Mouse (Mus musculus): Measurements from ENCODE around the gene C2cd4c.

GRCm38 (mm10) chr10:79575754-79576153, 38.1 kb downstream of the C2cd4c start:
- TF ChIP-seq CTCF (IDR thresholded peaks at IDR 0.05; ENCODE audit: low read depth) (no peak), EP300 (IDR thresholded peaks at IDR 0.05; ENCODE audit: low read depth) (no peak)
